Mouse (Mus musculus): ENCODE measurements around the gene Pi4ka.

Gene Pi4ka

GRCm38 (mm10) chr16:17334574-17334973 lies 71.5 kb downstream of the Pi4ka start:
- DNase-seq, result no peak

DNA sequence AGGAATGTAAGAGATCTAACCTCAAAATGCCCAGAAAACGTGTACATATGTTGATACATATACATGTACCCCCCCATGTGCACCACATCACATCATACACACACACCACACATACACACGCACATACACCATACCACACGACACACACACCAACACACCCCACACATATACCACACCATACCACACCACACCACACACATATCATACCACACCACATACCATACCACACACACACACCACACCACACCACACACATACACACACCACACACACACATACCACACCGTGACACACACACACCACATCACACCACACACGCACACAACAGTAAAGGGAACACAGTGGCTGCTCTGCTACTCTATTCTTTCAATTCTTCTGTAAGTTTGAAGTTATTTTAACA lies 74.3 kb downstream of the Pi4ka start:
- no peak for DNase-seq

DNA sequence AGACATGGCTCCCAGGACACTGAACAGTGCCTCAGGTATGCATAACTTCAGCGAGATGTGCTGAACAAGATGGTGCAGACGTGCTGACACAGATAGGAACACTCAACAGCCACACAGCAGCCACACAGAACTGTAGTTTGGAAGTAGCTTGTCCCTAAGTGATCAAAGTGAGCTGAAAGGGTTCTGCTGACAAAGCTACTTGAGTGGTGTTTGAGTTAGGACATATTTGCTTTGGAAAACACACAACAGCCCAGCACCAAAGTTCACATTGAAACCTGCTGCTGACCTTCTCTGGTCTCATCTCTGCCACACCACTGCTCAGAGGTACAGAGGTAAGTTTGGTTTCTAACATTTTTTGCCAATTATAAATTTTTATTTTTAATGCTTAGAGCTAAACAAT lies 75.0 kb downstream of the Pi4ka start, which contains the start of gene Serpind1:
Gene Serpind1 (plus strand): TSS at position 256 of the 400 bp plus-strand sequence.
- DNase-seq, result no peak

DNA sequence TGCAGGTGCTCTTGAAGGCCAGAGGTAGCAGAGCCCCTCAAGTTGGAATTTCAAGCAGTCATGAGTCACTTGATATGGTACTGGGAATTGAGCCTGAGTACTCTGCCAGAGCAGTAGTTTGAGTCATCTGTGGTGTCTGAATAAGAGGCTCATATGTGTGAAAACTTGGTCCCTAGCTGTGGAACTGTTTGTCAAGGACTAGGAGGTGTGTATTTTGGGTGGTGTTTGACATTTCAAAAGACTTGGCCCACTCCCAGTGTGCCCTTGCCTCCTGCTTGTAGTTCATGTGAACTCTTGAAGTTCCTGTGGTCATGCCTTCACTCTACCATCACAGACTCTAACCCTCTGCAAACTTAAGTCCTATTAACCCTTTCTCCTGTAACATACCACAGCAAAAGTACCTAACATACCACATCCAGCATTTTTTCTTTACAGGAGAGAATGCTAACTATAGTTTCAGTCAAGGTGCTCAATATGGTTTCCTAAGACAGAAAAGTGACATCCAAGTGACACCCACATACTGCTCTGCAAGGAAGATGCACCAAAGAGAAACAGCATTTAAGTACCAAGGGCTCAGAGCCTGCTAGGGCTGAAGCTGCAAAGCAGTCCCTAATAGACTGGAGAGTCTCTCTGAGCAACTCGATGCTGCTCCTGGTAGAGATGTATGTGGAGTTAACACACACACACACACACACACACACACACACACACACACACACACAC lies 76.1 kb downstream of the Pi4ka start:
- peak; percentile 59 for DNase-seq

- no peak for DNase-seq
Measured at GRCm38 (mm10) chr16:17326064-17326463, 80.0 kb downstream of the Pi4ka start.

DNA sequence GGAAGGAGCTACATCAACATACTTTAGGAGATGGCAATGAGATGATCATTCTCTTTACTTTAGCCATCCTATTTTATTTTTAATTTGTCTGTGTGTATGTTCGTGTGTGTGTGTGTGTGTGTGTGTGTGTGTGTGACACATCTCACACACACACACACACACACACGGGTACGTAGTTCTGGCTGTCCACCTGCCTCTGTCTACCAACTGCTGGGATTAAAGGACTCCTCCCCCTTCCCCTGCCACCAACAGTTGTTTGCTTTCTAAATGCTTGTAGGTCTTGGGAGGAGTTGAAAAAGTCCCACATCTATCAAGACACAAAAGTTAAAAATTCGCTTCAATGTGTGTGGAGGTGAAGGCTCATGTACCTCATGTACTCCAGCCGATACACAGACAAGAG lies 81.4 kb downstream of the Pi4ka start:
- DNase-seq, result no peak

- DNase-seq, result no peak
Measured at GRCm38 (mm10) chr16:17321481-17321880, 84.6 kb downstream of the Pi4ka start.

GRCm38 (mm10) chr16:17316554-17316953 lies 89.6 kb downstream of the Pi4ka start:
- DNase-seq, result no peak

DNA sequence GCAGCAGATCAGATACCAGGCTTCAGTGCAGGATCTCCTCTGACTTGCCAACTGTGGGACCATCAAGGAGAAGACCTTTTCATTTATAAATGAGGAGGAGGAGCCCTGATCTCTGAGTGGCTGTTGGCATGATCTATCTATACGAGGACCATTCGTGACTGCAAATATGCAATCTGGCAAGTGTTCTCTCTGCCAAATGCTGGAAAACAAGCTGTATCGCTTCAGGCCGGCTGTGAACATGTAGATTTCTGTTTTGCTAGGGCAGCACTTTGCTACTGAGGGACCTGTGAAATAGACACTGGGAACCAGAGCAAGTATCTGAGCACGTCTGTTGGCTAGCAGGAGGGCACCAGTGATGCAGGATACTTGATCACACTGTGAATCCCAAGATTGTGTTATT lies 93.6 kb downstream of the Pi4ka start:
- DNase-seq, result no peak

GRCm38 (mm10) chr16:17309036-17309435 lies 97.1 kb downstream of the Pi4ka start:
- DNase-seq, result no peak

DNA sequence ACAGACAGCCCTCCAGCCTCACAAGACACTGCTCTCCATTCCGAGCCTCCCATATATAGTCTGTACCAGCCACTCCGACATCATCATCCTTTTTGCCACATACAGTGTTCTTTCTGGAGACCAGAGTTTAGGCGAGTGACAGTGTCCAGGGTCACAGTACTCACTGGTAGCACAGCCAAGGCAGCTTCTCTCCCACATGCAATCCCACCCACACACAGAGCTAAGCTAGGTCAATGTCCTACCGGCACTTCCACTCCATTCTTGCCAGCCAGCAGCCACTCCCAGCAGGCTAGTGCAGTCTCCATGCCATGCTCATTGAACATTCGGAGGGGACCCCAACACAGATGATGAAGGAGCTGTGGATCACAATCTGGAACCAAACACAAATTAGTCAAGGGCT lies 98.7 kb downstream of the Pi4ka start:
- no peak for DNase-seq

DNA sequence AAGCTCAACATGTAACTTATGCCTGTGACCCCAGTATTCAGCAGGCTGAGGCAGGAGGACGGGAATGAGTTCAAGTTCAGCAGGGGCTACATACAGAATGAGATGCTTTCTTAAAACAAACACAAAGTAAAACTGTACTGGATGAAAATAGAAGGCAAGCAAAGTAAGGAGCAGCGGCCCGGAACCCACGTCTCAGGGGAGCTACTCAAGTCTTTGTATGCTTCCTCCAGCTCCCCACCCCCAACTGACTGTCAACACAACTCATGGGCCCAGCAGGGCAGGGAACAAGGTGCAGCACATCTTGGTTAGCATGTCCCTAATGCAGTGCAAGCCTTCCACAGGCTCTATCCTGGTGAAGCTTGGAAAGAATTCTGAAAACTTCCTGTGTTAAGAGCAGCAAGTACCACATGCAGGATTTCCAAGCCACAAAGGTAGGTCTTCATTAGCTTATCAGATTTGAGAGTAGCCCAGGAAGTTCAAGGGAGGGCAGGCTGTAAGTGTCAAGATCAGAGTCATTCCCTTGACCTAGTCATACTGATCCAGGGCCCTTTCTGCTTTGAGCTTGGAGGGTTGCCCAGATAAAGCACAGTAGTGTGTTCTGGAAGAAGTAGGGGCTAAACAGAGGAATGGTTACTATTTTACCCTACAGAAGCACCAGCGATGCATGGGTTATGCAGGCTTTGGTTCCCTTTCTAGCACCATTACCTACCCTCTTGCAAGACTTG lies 102.4 kb downstream of the Pi4ka start:
- no peak for DNase-seq

GRCm38 (mm10) chr16:17300818-17301217 lies 105.3 kb downstream of the Pi4ka start:
- DNase-seq, result no peak

GRCm38 (mm10) chr16:17292751-17293150 lies 113.4 kb downstream of the Pi4ka start:
- no peak for DNase-seq

DNA sequence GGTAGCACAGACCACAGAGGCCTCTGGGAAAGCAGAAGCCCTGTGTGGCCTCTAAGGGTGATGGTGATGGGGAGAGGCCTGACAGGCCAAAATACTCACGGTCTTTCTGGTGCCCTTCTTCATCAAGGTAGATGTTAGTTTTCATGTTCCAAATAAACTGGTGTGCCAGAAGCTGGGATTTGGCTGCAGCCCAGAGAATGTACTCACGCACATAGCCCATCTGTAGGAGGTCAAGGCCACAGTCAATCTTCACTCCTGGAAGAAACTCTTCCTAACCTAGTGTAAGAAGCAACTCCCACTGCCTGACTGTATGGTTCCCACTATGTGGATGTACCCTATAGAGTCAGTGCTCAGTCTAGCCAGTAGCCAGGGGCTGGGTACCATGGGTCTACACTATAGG lies 115.1 kb downstream of the Pi4ka start:
- no peak for DNase-seq

DNA sequence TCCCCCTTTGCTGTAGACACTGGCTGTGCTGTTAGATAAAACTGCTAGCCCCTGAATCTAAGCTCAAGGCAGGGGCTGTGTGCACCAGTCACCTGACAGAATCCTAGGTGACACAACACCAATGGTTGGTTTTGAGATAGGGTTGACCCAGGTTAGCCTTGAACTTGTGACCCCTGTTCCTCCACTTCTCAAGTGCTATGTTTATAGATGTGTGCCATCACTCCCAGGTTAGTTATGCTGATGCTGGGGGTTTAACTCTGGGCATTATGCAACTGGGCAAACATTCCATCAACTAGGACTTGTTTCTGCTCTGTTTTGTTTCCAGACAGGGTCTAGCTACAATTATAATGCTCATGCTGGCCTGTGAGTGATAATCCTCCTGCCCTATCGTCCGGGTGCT lies 119.0 kb downstream of the Pi4ka start:
- DNase-seq, result no peak

GRCm38 (mm10) chr16:17283151-17283550 lies 123.0 kb downstream of the Pi4ka start:
- DNase-seq, result no peak

DNA sequence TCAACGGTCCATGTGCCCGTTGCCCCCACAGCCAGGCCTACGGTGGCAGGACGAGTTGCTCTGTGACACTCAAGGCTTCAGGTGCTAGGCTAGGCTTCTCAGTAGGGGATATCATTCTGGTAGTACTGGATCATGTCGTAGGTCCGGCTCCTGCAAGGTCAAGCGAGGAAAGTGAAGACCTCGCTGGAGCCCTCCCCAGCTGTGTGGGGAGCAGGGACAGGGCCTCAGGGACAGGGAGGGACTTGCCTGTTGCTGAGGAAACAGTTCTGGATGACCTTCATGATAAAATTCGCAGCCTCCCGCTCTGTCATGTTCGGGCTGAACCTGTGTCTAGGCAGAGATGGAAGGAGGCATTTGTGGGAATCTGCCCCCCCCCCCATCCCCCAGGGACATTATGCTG lies 125.6 kb downstream of the Pi4ka start:
- DNase-seq, result no peak

- peak; percentile 83 for DNase-seq
Measured at GRCm38 (mm10) chr16:17277342-17278211, 128.5 kb downstream of the Pi4ka start.

DNA sequence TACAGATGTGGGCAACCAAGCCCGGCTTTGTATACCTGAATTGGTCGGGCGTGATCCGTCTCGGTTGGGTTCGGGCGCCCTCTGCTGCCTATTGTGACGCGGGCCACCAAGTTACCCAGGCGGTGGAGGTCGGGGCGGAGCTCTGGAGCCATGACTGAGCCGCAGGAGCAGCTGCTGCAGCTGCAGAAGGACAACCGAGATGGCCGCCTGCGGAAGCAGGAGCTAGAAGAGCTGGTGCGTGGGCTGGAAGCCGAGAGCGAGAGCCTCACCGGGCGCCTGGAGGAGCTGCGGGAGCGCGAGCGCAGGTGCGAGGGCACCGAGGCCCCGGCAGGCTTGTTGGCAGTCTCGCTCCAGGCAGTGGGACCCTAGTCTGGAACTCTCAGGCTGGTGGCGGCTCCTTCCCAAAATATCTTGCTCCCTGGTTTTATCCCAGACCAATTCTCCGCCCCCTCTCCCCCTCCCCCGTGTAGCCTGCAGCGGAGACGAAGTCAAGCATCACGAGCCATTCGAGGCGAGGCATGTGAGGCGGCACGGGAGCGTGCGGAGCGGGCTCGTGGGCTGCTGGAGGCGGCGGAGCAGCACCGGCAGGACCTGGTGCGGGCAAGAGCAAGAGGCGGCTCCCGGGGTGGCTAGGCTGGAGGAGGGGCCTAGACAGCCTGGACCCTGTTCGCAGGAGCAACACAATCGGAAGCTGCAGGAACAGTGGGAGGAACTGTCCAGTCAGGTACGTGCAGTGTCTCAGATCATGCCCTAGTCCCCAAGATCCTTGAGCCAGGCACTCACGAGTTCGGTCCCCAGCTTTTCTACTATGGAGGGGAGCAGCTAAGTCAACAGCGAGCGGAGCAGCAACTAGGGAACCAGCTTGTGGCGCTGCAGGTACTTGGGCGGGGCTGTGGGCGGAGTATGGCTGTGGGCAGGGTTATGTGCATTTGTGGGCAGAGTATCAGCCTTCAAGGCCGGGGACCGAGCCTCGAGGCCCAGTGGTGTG lies 129.7 kb downstream of the Pi4ka start:
- peak; percentile 95 for DNase-seq

GRCm38 (mm10) chr16:17275721-17276120 lies 130.4 kb downstream of the Pi4ka start, which contains the start of gene Tmem191c:
TSS of gene Tmem191c (plus strand) at chr16:17276077.
- no peak for DNase-seq

- DNase-seq, result no peak
Measured at GRCm38 (mm10) chr16:17271856-17272255, 134.3 kb downstream of the Pi4ka start.
